Mouse (Mus musculus) embryo, embryonic 10.5 days (tissue): Measurements from ENCODE around the gene Appl1.
A peak's percentile ranks its signal among the peaks of the same experiment; 100 is the strongest.
"Not testable (repeated sequence)": the region's sequence is repeated elsewhere in the genome, so short reads cannot be mapped to it uniquely, and the experiment has no call there.

Experiments
- DNase-seq: peaks from one replicate; pipeline ENCODE4 v3.0.0-alpha.2; 2015; ENCODE audit warnings: low spot score

The Appl1 gene

DNA sequence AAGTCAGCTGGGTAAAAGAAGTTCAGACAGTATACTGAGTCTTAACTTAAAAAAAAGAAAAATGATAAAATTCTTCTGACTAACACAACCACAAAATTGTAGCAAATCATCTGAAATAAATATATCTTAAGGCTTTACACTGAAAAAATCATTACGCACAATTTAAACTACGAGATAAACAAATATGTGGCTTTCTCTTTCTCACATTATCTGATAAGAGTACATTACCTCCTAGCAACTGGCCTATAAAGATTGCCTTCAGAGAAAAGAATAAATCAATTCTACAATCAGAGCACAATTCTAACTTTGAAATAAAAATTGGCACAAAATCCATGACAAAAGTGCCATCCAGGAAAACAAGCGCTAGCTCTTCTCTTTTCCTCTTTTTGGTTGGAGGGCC, 1.9 kb downstream of the Appl1 start:
- DNase-seq, result no peak

DNA sequence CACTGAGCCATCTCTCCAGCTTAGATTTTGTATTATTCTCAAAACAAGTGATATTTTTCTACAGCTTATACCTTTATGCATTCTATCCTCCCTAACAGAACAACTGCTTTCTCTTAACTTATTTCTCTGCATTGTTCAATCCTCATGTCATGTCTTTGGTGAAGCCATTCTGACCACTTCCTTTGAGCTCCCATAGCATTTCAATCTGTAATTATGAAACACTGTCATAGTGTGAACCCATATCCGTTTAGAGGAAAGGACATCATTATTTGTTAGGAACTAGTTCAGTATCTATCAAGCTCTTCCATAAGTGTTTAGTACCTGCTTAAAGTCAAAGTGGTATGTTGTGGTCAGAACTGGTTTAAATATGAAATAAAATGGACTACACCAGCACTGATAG, 10.5 kb downstream of the Appl1 start:
- DNase-seq, result no peak

DNA sequence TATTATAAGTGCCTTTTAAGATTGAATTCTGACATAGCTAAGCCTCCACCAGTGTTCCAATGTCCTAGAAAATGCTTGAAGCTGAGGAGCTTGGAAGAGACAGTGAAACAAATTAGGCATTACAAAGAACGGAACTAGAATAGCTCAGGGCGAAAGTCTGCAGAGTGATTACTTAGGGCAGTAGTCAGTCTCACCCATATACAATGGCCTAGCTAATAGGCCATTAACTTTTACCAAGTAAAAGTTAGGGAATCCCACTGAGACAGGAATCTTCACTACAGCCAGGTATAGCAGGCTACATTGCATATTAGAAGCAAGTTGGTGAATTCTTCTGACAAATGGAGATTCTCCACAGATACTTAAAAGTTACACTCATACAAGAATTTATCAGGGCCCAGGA, 14.9 kb downstream of the Appl1 start:
- DNase-seq, result not testable (repeated sequence)

DNA sequence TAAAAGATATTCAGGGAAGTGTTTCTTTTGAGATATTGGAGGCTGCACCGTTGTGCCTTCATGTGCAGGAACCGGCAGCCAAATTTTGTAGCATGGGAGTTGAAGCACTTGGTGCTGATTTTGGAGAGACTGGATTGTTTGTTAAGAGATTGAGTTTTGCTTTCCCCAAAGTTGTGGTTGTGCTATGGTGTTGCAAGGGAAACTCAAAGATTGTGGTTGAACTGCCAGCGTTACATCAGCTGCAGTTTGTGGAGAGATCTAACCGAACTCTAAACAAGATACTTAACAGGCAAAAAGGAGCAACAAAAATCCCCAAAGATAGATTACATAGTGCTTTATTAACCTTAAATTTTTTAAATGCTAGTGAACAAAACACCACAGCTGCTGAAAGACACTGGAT, 35.5 kb downstream of the Appl1 start:
- no peak for DNase-seq

DNA sequence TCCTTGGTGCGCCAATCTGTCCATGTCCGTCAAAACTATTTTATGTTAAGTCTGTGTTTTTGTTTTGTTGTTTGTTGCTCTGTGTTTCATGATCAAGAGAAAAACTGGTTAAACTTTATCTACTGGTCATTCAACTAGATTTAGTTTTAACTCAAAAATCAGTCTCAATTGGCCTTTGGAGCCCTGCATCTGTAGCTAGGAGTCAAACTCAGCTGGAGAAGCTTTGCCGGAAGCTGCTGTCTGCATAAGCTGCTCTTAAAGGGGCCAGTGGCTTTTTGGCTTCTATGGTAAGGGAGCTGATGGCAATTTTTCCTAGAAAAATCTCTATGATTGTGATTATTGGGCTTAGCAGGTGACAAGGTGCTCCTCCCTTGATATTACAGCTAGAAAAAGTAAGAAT, 36.1 kb downstream of the Appl1 start:
- no peak for DNase-seq

DNA sequence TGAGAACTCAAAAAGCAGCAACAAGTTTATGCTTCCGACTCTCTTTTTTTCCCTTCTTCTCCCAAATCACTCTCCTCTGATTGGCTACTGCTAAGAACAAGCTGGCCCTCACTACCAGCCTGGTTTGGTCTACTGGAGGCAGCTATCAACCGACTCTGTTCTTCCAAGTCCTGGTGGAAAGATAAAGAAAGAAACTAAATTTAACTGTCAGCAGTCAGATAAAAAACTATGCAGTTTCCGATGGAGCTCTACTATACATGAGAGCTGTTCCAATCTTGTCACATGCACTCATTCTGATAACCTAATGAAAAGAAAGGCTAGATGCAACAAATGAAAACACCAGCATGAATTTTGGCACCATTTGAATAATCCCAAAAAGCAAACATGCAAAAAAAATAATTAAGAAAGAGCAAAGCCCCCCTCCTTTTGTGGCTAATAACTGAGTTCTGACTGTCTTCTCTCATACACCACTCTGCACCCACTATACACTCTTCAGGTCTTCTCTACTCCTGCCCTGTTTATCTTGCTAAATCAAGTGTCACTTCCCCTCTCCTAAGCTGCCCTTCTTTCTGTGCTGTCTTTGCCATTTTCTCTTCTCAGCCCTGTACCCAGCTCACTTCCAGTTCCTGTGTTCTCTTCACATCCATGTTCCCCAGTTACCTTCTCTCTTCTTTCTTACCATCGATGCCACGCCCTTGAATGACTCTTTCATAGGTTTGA, 47.2 kb downstream of the Appl1 start:
- DNase-seq, result no peak

DNA sequence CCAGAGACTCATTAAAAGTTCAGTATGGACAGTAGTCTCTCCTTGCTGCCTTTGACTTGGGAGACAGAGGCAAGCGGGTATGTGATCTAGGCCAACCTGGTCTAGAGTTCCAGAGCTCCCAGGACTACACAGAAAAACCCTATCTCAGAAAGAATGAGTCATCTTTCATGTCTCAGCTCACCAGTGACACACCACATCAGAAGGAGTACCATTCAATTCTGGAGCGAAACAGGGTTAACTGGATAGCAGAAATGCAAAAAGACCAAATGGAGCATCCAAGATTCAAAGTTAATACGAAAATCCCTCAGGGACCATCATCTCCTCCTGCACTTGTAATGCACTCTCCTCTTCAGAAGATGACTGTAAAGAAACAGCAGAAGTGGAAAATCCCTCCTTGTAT, 51.7 kb downstream of the Appl1 start:
- no peak for DNase-seq

DNA sequence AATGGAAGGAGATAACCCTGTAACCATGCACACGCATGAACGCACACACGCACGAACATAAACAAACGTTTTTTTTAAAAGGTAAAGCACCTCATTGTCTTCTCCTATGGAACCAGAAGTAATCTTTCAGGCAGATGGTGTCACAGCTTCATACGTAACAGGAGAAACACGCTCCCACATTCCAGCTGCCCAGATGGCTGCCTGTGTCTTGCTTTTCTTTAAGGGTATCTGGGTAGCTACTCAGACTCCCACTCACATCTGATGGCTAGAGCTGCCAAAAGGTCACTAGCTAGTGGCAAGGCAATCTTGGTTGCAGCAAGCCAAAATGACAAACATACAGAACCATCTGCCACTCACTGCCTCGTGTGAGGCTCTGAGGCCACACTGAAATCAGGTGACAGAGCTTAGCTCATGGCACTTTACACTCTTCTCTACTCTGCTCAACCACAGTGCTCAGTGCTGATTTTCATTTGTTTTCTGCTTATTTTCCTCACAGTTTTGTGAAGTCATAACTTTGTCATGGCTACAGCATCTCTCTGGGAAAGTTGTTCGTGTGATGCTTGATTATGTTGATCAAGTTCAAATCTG, 57.3 kb downstream of the Appl1 start:
- peak; percentile 38 for DNase-seq

DNA sequence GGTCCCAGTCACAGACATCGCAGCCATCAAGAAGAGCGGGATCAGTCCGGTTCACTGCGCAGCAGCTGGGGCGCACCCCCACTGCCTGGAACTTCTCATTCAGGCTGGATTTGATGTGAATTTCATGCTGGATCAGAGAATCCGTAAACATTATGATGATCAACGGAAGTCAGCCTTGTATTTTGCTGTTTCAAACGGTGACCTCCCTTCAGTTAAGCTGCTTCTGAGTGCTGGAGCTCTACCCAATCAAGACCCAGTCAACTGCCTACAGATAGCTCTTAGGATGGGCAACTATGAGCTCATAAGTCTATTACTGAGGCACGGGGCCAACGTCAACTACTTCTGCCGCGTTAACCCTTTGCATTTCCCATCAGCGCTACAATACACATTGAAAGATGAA, 59.2 kb downstream of the Appl1 start:
- DNase-seq, result no peak

DNA sequence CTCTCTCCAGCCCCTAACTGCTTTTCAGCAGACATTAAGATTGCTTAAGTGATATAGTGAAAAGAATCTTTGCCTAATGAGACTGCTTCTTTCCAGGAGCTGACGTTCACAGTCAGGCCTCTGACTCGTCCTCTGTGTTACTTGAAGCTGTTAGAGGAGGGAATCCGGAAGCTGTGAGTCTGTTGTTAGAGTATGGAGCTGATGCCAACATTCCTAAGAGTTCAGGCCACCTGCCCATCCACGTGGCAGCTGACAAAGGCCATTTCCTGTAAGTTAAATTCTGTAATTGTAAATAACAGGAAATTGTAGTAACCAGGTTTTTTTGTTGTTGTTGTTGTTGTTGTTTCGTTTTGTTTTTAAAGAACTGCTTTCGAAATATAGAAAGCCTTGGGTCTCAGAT, 59.8 kb downstream of the Appl1 start:
- no peak for DNase-seq

DNA sequence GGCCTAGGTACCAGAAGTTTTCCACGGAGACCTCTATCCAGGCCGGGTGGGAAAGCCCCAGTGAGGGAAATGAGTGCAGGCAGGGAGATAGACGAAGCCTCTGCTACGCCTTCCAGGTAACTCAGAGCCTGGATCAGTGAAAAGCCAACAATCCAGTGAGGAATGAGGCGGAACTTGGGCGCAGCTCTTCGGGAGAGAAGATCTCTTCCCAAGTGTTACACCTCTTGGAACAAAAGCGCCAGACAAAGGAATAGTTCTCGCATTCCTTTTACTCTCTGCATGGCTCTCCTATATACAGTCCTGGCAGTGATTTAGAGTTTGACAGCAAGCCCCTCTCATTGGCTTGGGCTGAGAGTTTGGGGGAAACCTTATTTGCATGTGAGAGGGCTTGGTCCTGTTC, 60.6 kb downstream of the Appl1 start:
- not testable (repeated sequence) for DNase-seq

DNA sequence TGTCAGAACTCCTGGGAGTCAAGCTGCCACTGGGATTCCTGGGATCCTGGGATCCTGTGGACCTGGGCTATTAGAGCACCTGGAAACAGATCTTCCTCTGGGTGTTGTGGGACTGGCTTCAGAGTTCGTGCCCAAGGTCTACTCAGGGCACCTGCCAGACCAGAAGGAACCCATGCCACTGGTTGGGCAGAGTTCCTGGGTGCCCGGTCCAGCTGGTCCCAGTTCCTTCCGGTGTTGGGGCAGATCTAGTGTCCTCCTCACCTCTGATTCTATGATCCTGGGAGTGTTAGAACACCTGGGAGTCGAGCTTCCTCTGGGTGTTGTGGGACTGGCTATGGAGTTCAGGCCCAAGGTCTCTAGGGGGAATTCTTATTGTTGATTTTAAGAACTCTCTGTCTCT, 63.6 kb downstream of the Appl1 start:
- DNase-seq, result no peak

DNA sequence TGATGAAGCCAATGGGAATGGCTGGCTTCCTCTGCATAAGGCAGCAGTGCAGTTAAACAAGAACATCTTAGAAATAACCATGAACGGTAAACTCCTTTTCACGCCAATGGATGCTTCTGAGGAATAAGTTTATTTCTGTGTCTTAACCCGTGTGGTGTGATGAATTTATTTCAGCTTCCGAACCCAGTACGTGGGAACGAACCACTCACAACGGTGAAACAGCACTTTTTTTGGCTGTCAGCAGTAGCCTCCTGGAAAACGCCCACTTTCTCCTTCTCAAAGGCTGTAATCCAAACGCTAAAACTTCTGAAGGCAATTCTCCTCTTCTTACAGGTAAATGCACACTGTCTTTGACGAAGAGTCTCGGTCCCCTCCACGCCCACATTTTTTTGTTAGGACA, 70.1 kb downstream of the Appl1 start:
- DNase-seq, result no peak

DNA sequence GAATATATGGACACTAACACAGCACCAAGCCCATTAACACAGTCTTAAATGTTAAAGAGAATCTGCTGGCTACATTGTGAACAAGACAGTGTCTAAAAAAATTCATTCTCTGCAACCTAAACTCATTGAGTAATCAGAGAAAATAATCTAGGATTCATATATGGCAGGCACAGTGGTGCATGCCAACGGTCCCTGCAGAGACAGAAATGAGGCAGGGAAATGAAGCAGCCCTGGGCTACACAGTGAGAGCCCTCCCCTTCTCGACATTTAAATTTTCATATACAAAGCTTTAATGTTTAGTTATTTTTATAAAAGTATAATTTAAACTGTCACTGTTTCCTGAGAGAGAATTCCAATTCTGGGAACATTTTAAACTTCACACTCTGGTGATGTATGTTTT, 71.5 kb downstream of the Appl1 start:
- no peak for DNase-seq

DNA sequence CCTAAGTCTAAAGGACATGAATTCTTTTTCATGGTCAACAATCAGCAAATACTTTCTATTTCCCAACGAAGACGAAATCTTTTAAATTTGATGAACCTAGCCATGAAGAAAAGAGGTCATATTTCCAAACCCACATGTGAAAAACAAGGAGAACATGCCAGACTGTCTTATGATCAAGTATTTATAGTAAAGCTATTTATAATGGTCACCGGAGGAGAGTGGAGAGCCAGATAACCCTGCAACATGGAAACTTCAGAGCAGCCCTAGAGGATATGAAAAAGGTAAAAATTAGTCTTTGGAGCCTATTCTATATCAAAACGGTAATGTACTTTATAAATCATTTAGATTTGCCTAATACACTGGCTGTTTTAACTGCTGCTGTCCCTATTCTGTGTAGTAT, 76.6 kb downstream of the Appl1 start, which contains the start of gene Asb14:
Gene Asb14, plus strand, starts transcription at position 166 of the 400 bp plus-strand sequence.
- no peak for DNase-seq

DNA sequence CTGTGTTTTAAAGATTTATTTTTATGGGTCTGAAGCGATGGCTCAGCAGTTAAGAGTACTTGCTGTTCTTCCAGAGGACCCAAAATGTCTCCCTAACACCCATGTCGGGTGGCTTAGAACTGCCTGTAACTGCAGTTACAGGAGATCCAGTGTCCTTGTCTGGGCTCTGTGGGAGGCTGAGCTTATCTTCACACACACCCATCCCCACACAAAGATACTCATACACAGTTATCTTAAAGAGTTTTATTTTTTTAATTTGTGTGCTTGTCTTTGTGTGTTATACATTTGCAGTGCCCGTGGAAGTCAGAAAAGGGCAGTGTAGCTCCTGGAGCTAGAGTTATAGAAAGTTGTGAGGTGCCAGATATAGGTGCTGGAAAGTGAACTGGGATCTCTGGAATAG, 80.3 kb downstream of the Appl1 start:
- DNase-seq, result no peak

DNA sequence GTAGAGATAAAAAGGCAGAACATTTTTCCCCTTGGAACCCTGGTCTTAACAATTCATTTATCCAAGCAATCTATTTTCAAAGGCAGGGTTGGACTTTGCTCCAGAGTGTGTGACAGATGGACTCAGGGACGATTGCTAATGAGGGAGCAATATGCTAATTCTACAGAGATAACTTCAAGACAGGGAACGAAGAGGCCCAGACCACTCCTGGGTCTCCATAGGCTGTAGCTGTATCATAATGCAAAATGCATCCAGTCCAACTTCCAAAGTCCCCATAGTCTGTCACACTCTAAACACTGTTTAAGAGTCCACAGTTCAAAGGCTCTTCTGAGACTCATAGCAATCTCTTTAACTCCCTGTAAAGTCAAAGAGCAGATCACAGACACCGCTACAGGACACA, 83.8 kb downstream of the Appl1 start:
- no peak for DNase-seq

DNA sequence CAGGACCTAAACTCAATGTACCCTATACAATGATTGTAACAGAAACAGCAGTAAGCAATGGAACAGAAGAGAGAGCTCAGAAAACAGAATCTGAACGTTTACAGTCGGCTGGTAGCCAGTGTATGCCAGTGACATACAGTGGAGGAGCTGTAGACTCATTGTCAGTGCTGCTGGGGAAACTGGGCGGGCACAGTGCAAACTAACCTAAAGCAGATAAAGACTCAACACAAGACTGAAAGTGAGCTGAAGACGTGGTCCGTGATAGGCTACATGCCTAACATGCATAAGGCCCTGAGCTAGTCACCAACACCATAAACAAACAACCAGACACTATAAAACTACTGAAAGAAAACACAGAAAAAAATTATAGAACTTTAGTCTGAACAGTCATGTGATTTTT, 89.3 kb downstream of the Appl1 start:
- DNase-seq, result no peak

DNA sequence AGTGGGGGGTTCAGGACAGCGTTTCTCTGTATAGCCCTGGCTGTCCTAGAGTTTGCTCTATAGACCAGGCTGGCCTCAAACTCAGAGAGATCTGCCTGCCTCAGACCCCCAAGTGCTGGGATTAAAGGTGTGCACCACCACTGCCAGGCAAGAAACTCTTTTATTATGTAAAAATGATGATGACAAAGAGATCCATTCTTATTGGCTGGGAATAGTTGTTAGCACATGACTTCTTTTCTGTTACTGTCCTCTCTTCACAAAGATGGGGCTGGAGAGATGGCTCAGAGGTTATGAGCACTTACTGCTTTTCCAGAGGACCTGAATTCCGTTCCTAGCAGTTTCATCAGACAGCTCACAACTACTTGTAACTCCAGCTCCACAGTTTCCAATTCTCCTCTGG, 91.1 kb downstream of the Appl1 start:
- DNase-seq, result no peak

DNA sequence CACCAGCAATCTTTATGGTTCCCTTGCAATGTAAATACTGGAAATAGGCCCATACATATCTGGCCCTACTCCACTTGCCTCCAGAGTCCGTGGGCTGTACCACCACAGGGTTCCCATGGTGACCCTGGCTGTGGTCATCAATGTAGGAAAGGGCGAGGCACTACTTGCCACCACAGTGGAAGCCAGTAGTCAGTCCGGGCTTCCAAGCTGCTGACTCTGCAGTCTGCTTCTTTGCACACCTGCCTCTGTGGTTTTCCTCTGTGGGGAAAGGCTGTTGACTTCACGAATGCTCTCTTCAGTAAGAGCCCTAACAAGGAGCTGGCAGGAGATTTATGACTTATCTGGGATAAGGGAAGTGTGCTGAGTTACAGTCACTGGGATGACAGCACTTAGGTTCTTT, 92.3 kb downstream of the Appl1 start:
- no peak for DNase-seq
